Mouse (Mus musculus) embryonic facial prominence, embryonic 15.5 days (tissue): ENCODE results near the gene Atg10. TPM values are rescaled to one million over a fixed set of nuclear protein-coding genes. Genes with fewer than 3 reads are reported as not detected.

Experiments
- ATAC-seq: fragments of 200-750 bp; cut with Nextera tagmentation; 2 replicates; pipeline ENCODE4 v1.8.0; 2017; ENCODE audit warnings: low read depth, moderate TSS enrichment; ENCODE audit not compliant: insufficient number of reproducible peaks, low FRiP score, low TSS enrichment
- H3K27ac ChIP-seq: fragments of 300-500 bp; sonication (generic); replicated peaks from 2 replicates; pipeline ENCODE4 v1.5.1; 2015; ENCODE audit warnings: mild to moderate bottlenecking, inconsistent platforms
- H3K27me3 ChIP-seq: fragments of 300-500 bp; sonication (generic); 2 replicates; pipeline ENCODE4 v1.6.1; 2015; ENCODE audit warnings: inconsistent platforms
- H3K36me3 ChIP-seq: fragments of 300-500 bp; sonication (generic); 2 replicates; pipeline ENCODE4 v1.6.1; 2015; ENCODE audit warnings: mild to moderate bottlenecking, inconsistent platforms
- H3K4me1 ChIP-seq: fragments of 300-500 bp; sonication (generic); 2 replicates; pipeline ENCODE4 v1.6.1; 2015; ENCODE audit warnings: inconsistent platforms
- H3K4me2 ChIP-seq: fragments of 300-500 bp; sonication (generic); replicated peaks from 2 replicates; pipeline ENCODE4 v1.6.1; 2015; ENCODE audit warnings: mild to moderate bottlenecking, inconsistent platforms
- H3K4me3 ChIP-seq: fragments of 300-500 bp; sonication (generic); replicated peaks from 2 replicates; pipeline ENCODE4 v1.5.1; 2015; ENCODE audit warnings: mild to moderate bottlenecking, inconsistent platforms
- H3K9ac ChIP-seq: fragments of 300-500 bp; sonication (generic); 2 replicates; pipeline ENCODE4 v1.6.1; 2015; ENCODE audit warnings: inconsistent platforms
- H3K9me3 ChIP-seq: fragments of 300-500 bp; sonication (generic); replicated peaks from 2 replicates; pipeline ENCODE4 v1.6.1; 2016; ENCODE audit warnings: inconsistent platforms
- WGBS: fragments of 180-500 bp; shearing (Covaris S2); methylation state at CpG from one replicate; pipeline ENCODE4 v1.1.7; 2015; 5-methylcytosine and 5-hydroxymethylcytosine counted together
- polyA plus RNA-seq: library from polyadenylated mRNA; unstranded; fragments of >200 nt; fragmentation: Nextera tagmentation; extraction: Ambion mirVana; gene quantifications from 2 replicates; pipeline ENCODE4 v1.2.1, GENCODE M21; 2015

Atg10 gene
- polyA plus RNA-seq, 1 experiment from 2014 or later = 19.6 TPM

GRCm38 (mm10) chr13:90913675-90914192, 310.0 kb downstream of the Atg10 start:
- no peak for ATAC-seq
- Histone ChIP-seq H3K36me3 (no peaks in the 10 kb centered on the region), H3K27me3 (no peaks in the 10 kb centered on the region), H3K9ac (no peak overlapping the region), H3K9me3 (no peaks in the 10 kb centered on the region), H3K27ac (no peak overlapping the region), H3K4me1 (no peaks in the 10 kb centered on the region), H3K4me2 (no peak overlapping the region), H3K4me3 (no peak overlapping the region)
- 60% methylated on average over 7 of the region's 7 CpGs for WGBS

DNA sequence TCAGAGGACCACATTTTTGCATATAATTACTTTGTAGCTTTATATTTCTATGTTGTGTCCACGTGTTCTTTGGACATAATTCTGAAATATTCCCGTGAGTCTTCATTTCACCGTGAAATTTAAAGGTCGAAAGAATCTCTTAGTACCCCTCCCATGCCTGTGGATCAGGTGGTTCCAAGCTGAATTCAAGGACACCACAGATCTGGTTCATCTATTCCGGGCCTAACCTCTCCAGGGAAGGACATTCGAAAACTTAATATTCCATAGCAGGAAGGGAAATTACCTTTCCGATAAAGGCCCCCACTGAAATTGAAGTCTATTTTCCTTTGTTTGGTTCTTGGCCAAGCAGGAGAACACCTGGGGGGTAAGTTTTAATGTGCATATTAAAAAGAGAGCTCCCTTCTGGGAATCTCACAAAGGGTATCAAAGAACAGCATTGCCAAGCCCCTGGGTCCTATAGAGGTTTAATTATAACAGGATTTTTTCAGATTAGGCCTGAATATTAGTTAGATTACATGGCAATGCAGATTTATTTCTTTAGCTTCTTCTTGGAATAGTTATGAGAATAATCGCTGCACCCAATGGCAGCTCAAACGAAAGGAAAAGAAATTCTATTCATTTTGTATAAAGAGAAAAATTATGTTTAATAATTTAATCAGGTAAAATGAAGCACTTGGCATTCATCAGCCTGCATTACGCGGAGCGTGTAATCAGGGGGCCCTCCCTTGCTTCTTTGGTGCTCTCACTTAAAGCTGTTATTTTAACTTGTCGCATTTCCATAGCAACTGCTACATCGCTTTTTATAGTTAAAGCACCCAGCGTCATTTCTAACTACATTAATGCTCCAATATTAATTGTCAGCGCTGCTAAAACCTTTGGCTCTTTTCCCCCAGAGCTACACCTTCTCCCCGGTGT, 310.8 kb downstream of the Atg10 start:
- Histone ChIP-seq H3K4me2 (no peak overlapping the region), H3K9me3 (no peaks in the 10 kb centered on the region), H3K27ac (no peak overlapping the region), H3K27me3 (no peaks in the 10 kb centered on the region), H3K4me1 (no peaks in the 10 kb centered on the region), H3K36me3 (no peaks in the 10 kb centered on the region), H3K9ac (no peak overlapping the region), H3K4me3 (no peak overlapping the region)
- ATAC-seq = no peak
- 70% methylated on average over 17 of the region's 17 CpGs for WGBS

- no peaks in the 10 kb centered on the region for H3K36me3 ChIP-seq
- no peaks in the 10 kb centered on the region for H3K4me1 ChIP-seq
- no peaks in the 10 kb centered on the region for H3K9me3 ChIP-seq
- no peaks in the 10 kb centered on the region for H3K27me3 ChIP-seq
- 87% methylated on average over 12 of the region's 12 CpGs for WGBS
- ATAC-seq = no peak
- no peak overlapping the region for H3K4me3 ChIP-seq
- H3K27ac ChIP-seq = no peak overlapping the region
- H3K4me2 ChIP-seq = no peak overlapping the region
- H3K9ac ChIP-seq = no peak overlapping the region
Measured at GRCm38 (mm10) chr13:90907376-90907775, 316.4 kb downstream of the Atg10 start.

- H3K27me3 ChIP-seq = no peaks in the 10 kb centered on the region
- H3K9ac ChIP-seq = no peak within 1 kb of the TSS
- no peak within 1 kb of the TSS for H3K4me3 ChIP-seq
- ATAC-seq = no peak
- no peak within 1 kb of the TSS for H3K27ac ChIP-seq
- no peak within 1 kb of the TSS for H3K4me2 ChIP-seq
- 89% methylated on average over 5 of the region's 5 CpGs for WGBS
- H3K36me3 ChIP-seq = no peaks in the 10 kb centered on the region
- no peaks in the 10 kb centered on the region for H3K4me1 ChIP-seq
- no peaks in the 10 kb centered on the region for H3K9me3 ChIP-seq
Measured at GRCm38 (mm10) chr13:90905176-90905575, 318.6 kb downstream of the Atg10 start, which contains the start of gene Atp6ap1l. Gene Atp6ap1l (minus strand): TSS chr13:90905355.

DNA sequence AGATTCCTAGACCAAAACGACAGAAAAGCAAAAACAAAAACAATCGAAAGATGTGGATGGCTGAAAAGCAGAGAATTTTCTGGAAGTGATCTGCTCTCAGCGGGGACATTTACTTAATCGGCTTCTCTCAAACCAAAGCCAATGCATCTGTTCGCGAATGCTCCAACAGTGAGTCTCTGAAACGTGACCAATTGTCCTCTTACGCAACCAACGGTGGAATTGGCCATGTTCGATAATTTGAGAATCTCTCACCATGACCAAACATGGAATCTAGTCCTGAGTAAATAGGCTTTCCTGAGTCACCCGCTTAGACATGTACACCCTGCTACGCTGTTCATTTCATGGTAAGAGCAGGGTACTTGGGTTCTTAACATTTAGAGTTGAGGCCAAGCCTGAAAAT, 326.9 kb downstream of the Atg10 start:
- Histone ChIP-seq H3K27ac (0 out of 2 replicates have a peak overlapping the region, but pooled peaks have one; percentile 34), H3K4me2 (no peak overlapping the region), H3K4me1 (peaks cover 9% of the 10 kb centered on the region; the same call in 1 of the 2 replicates), H3K9me3 (no peaks in the 10 kb centered on the region), H3K27me3 (no peaks in the 10 kb centered on the region), H3K9ac (no peak overlapping the region), H3K4me3 (no peak overlapping the region), H3K36me3 (no peaks in the 10 kb centered on the region)
- 76% methylated on average over 12 of the region's 12 CpGs for WGBS
- no peak for ATAC-seq

- H3K4me1 ChIP-seq = peaks cover 9% of the 10 kb centered on the region; the same call in 1 of the 2 replicates
- ATAC-seq = no peak
- 15% methylated on average over 2 of the region's 2 CpGs for WGBS
Measured at GRCm38 (mm10) chr13:90896098-90896497, 327.7 kb downstream of the Atg10 start.

DNA sequence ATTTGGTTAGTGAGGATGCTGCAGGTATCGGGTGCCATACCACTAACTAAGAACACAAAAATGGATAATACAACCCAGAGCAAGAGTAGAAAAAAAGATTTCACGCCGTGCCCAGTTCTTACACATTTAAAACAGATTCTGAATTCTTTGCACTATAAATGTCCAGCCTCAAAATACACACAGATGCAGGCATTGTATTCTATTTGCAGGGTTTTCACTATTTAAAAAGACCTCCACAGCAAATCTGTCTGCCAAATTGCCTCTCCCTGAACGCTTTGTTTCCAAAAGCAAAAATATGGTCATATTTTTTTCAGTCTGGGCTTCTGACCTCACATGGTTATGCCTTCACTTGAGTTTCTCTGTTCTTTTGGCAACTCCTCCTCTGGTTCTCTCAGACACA, 328.9 kb downstream of the Atg10 start:
- no peak overlapping the region for H3K9ac ChIP-seq
- no peaks in the 10 kb centered on the region for H3K36me3 ChIP-seq
- no peak overlapping the region for H3K4me2 ChIP-seq
- H3K4me3 ChIP-seq = no peak overlapping the region
- ATAC-seq = no peak
- peaks cover 9% of the 10 kb centered on the region; the same call in 1 of the 2 replicates for H3K4me1 ChIP-seq
- H3K27me3 ChIP-seq = no peaks in the 10 kb centered on the region
- H3K9me3 ChIP-seq = no peaks in the 10 kb centered on the region
- peak overlapping the region; percentile 81 for H3K27ac ChIP-seq
- WGBS = 53% methylated on average over 4 of the region's 4 CpGs

More at GRCm38 (mm10) chr13:90896098-90896497, 327.7 kb downstream of the Atg10 start:
- H3K36me3 ChIP-seq = no peaks in the 10 kb centered on the region
- H3K9ac ChIP-seq = no peak overlapping the region
- H3K9me3 ChIP-seq = no peaks in the 10 kb centered on the region
- no peak overlapping the region for H3K4me3 ChIP-seq
- H3K4me2 ChIP-seq = no peak overlapping the region
- H3K27ac ChIP-seq = 0 out of 2 replicates have a peak overlapping the region, but pooled peaks have one; percentile 48
- H3K27me3 ChIP-seq = no peaks in the 10 kb centered on the region

GRCm38 (mm10) chr13:90890111-90890510, 333.7 kb downstream of the Atg10 start:
- 92% methylated on average over 5 of the region's 5 CpGs for WGBS
- no peak for ATAC-seq
- Histone ChIP-seq H3K9ac (no peak overlapping the region), H3K27me3 (no peaks in the 10 kb centered on the region), H3K4me2 (no peak overlapping the region), H3K36me3 (no peaks in the 10 kb centered on the region), H3K9me3 (no peaks in the 10 kb centered on the region), H3K4me3 (no peak overlapping the region), H3K4me1 (peaks cover 17% of the 10 kb centered on the region), H3K27ac (no peak overlapping the region)

- H3K36me3 ChIP-seq = no peaks in the 10 kb centered on the region
- H3K4me1 ChIP-seq = peaks cover 18% of the 10 kb centered on the region
- no peak for ATAC-seq
- H3K4me3 ChIP-seq = peak overlapping the region; percentile 43
- H3K4me2 ChIP-seq = peak overlapping the region; percentile 57
- H3K9ac ChIP-seq = no peak overlapping the region
- under 1% methylated on average over 18 of the region's 18 CpGs for WGBS
- H3K27me3 ChIP-seq = no peaks in the 10 kb centered on the region
- H3K27ac ChIP-seq = 0 out of 2 replicates have a peak overlapping the region, but pooled peaks have one; percentile 6
- H3K9me3 ChIP-seq = no peaks in the 10 kb centered on the region
Measured at GRCm38 (mm10) chr13:90886568-90886983, 337.2 kb downstream of the Atg10 start.

DNA sequence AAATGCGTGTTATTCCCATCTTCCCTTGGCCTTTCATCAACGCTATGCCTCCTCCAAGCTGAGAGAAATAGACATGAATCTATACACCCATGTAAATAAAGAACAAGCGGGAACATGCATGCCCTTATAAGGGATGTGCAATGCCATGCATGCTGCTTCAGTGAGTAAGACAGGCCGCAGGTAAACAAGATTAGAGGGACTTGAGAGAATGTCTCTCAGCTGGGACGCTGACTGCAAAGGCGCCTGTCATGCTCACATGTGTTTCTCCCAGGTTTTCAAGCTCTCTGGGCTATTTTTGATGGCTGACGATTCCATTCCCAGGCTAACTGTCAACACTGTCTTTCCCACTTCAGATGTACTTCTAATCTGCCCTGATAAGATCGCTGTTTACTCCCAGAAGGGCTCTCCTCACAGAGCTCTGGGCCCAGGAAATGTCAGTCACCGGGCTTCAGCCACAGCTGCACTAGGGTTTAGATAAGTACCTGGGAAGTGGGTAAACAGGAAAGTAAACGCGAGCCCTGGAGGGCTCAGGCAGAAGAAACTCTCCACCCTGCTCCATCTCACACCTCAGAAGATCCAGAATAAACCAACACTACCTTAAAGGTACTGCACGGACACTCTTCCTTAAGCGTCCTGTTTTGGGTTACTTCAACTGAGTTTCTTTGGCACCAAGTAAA, 337.8 kb downstream of the Atg10 start:
- Histone ChIP-seq H3K4me2 (peak overlapping the region; percentile 57), H3K27me3 (no peaks in the 10 kb centered on the region), H3K9ac (no peak overlapping the region), H3K4me3 (peak overlapping the region; percentile 43), H3K27ac (peak overlapping the region; percentile 6; the same call in 1 of the 2 replicates), H3K4me1 (peaks cover 18% of the 10 kb centered on the region), H3K9me3 (no peaks in the 10 kb centered on the region), H3K36me3 (no peaks in the 10 kb centered on the region)
- 38% methylated on average over 13 of the region's 13 CpGs for WGBS
- ATAC-seq = peak; percentile 64; the same call in 1 of the 2 replicates
